Mouse (Mus musculus) heart, embryonic 13.5 days (tissue): ENCODE measurements around the gene Zdhhc13. TPM values are rescaled to one million over a fixed set of nuclear protein-coding genes. Genes with fewer than 3 reads are reported as not detected.

Experiments
- ATAC-seq: fragments of 200-750 bp; cut with Nextera tagmentation; 2 replicates; pipeline ENCODE4 v1.8.0; 2017; ENCODE audit warnings: moderate TSS enrichment; ENCODE audit not compliant: insufficient number of reproducible peaks, low FRiP score, low TSS enrichment; ENCODE audit errors: extremely low read depth
- H3K27ac ChIP-seq: fragments of 300-500 bp; sonication (generic); replicated peaks from 2 replicates; pipeline ENCODE4 v1.5.1; 2015; ENCODE audit warnings: moderate library complexity, mild to moderate bottlenecking, inconsistent platforms
- H3K27me3 ChIP-seq: fragments of 300-500 bp; sonication (generic); replicated peaks from 2 replicates; pipeline ENCODE4 v1.6.1; 2015; ENCODE audit warnings: mild to moderate bottlenecking, inconsistent platforms
- H3K36me3 ChIP-seq: fragments of 300-500 bp; sonication (generic); 2 replicates; pipeline ENCODE4 v1.6.1; 2015; ENCODE audit warnings: mild to moderate bottlenecking, inconsistent platforms
- H3K4me1 ChIP-seq: fragments of 300-500 bp; sonication (generic); 2 replicates; pipeline ENCODE4 v1.6.1; 2015; ENCODE audit warnings: inconsistent platforms
- H3K4me2 ChIP-seq: fragments of 300-500 bp; sonication (generic); 2 replicates; pipeline ENCODE4 v1.6.1; 2015; ENCODE audit warnings: inconsistent platforms, mild to moderate bottlenecking, moderate library complexity
- H3K4me3 ChIP-seq: fragments of 300-500 bp; sonication (generic); 2 replicates; pipeline ENCODE4 v1.5.1; 2015; ENCODE audit warnings: moderate library complexity, mild to moderate bottlenecking, inconsistent platforms
- H3K9ac ChIP-seq: fragments of 300-500 bp; sonication (generic); 2 replicates; pipeline ENCODE4 v1.6.1; 2015; ENCODE audit warnings: inconsistent platforms, mild to moderate bottlenecking, moderate library complexity
- H3K9me3 ChIP-seq: fragments of 300-500 bp; sonication (generic); 2 replicates; pipeline ENCODE4 v1.6.1; 2016; ENCODE audit warnings: inconsistent platforms
- WGBS: fragments of 180-500 bp; shearing (Covaris S2); methylation state at CpG from one replicate; pipeline ENCODE4 v1.1.7; 2015; ENCODE audit warnings: mixed read lengths; 5-methylcytosine and 5-hydroxymethylcytosine counted together
- polyA plus RNA-seq: library from polyadenylated mRNA; unstranded; fragments of >200 nt; fragmentation: Nextera tagmentation; extraction: Ambion mirVana; gene quantifications from 2 replicates; pipeline ENCODE4 v1.2.1, GENCODE M21; 2015

Gene Zdhhc13
- polyA plus RNA-seq, 1 experiment from 2014 or later, result 31.1 TPM

DNA sequence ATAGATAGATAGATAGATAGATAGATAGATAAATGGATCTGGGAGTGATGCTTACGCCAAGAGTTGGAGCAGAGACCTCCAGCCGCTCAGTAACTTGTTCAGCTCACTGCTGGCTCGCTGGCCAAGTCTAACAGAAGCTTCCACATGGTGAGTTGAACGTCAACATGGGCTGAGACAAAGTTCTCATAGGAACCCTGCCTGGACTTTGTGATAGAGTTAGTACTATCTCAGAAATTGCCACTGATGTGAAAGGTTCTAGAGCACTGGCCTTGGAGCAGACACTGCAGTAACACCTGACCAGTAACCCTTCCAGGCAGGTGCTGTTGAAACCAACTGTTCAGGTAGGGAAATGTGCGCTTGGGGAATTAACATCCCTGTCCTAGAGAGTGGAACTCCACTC lies 54.7 kb downstream of the Zdhhc13 start:
- peaks cover 77% of the 10 kb centered on the region for H3K4me1 ChIP-seq
- ATAC-seq, result no peak
- H3K27me3 ChIP-seq, result no peaks in the 10 kb centered on the region
- peak overlapping the region; percentile 75 for H3K4me2 ChIP-seq
- H3K4me3 ChIP-seq, result peak overlapping the region; percentile 64
- H3K27ac ChIP-seq, result peak overlapping the region; percentile 95
- WGBS, result 70% methylated on average over 5 of the region's 5 CpGs
- H3K9me3 ChIP-seq, result no peaks in the 10 kb centered on the region
- peak overlapping the region; percentile 88 for H3K9ac ChIP-seq
- peaks cover 22% of the 10 kb centered on the region for H3K36me3 ChIP-seq

DNA sequence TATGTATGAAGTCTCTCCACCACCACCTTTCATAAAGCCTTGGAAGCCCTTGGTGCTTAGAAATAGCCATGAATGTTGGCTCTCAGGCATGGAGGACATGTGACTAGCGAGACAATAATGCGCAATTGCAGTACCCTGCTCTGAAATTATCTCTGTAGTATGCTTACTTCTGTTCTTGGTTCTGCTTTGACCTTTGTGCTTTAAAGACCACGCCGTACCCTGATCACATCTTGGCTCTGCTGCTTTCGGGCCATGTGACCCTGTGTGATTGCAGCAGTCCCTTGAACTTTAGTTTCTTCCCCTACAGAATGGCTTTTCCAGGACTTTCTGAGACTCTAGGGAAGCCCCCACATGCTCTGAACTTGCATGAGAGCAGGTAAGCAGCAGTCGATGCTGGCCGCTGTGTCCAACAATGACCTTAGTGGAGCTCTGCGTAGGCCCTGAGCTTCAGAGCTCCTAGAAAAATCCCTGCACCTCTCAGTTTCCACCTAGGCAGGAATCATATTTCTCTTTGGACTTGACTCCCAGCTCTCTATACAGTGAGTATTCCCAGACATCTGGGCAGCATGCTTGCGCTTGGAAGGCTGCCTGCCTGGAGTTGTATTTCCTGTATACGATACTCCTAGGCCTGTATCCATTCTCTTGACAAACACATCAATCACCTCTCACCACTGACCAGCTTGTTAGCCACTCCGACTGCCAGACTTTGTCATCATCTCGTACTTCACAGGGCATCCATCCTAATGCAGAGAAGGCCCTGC lies 56.6 kb downstream of the Zdhhc13 start:
- Histone ChIP-seq H3K4me2 (peak overlapping the region; percentile 75), H3K9me3 (no peaks in the 10 kb centered on the region), H3K9ac (peak overlapping the region; percentile 88), H3K4me1 (peaks cover 64% of the 10 kb centered on the region), H3K4me3 (peak overlapping the region; percentile 64), H3K36me3 (0 out of 2 replicates have a peak, but pooled peaks cover 5% of the 10 kb centered on the region), H3K27ac (peak overlapping the region; percentile 95), H3K27me3 (no peaks in the 10 kb centered on the region)
- ATAC-seq, result no peak
- 43% methylated on average over 12 of the region's 12 CpGs for WGBS

DNA sequence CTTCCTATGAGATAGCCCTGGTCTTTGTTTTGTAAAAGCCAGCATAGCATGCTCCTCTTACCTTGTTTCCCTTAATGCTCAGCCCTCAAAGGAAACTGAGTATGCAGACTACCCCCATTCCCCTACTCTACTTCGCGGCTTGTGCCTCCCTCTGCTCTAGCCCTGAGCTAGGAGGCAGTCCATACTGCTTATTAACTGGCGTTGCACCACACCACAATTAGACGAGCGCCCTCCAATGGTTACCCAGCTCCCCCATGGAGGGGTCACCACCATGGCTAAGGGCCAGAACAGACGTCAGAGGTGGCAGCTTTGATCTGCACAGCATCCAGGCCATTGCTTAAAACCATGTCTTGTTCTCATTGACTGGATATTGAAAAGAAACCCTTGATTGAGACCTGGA lies 58.0 kb downstream of the Zdhhc13 start:
- no peaks in the 10 kb centered on the region for H3K27me3 ChIP-seq
- WGBS, result 30% methylated on average over 6 of the region's 6 CpGs
- H3K9me3 ChIP-seq, result no peaks in the 10 kb centered on the region
- ATAC-seq, result no peak
- H3K4me2 ChIP-seq, result peak overlapping the region; percentile 75
- H3K4me1 ChIP-seq, result peaks cover 61% of the 10 kb centered on the region
- H3K4me3 ChIP-seq, result peak overlapping the region; percentile 64
- H3K36me3 ChIP-seq, result 0 out of 2 replicates have a peak, but pooled peaks cover 5% of the 10 kb centered on the region
- H3K27ac ChIP-seq, result peak overlapping the region; percentile 95
- peak overlapping the region; percentile 88 for H3K9ac ChIP-seq

DNA sequence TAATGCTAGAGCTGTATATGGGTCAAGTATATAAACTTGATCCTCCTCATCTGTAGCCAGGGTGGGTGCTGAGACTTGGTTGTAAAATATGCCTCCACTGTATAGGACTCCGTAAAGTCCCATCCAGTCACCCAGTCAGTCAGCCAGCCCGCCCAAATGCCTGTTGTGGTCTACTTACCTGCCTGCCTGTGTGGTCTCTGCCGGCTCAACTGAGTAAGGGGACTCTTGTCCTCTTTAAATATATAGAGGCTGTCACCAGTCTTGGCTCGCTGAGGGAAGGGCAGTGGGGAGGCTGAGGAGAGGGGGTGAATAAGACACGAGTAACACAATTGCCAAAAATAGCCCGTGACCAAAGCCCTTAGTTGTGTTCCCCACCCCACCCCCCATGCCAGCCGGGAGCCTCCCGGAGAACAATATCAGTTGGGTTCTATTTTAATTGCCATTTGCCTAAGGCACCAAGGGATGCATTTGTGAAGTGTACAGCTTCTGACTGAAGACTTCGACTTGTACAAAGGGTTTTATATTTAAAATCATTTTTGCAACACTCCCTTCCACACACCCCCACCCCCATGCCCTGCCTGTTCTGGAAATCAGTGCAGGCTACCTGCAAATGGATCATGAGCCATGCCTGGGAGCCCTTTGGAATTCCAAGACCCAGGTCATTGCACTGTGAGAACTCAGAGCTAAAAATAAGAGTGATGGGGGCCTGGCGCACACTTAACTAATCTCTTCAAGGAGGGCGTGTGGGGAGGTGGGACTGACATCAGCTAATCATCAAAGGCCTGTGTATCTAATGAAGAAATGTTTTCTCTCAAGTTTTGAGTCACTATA lies 59.2 kb downstream of the Zdhhc13 start, which contains the start of gene Csrp3:
TSS of gene Csrp3 (minus strand) at position 214 of the 831 bp plus-strand sequence.
- H3K27me3 ChIP-seq, result no peaks in the 10 kb centered on the region
- H3K27ac ChIP-seq, result peak within 1 kb of the TSS; percentile 95
- 26% methylated on average over 11 of the region's 11 CpGs for WGBS
- no peaks in the 10 kb centered on the region for H3K36me3 ChIP-seq
- peak within 1 kb of the TSS; percentile 75 for H3K4me2 ChIP-seq
- H3K9me3 ChIP-seq, result no peaks in the 10 kb centered on the region
- H3K4me1 ChIP-seq, result peaks cover 59% of the 10 kb centered on the region
- peak; percentile 74; the same call in 1 of the 2 replicates for ATAC-seq
- peak within 1 kb of the TSS; percentile 64 for H3K4me3 ChIP-seq
- H3K9ac ChIP-seq, result peak within 1 kb of the TSS; percentile 88

DNA sequence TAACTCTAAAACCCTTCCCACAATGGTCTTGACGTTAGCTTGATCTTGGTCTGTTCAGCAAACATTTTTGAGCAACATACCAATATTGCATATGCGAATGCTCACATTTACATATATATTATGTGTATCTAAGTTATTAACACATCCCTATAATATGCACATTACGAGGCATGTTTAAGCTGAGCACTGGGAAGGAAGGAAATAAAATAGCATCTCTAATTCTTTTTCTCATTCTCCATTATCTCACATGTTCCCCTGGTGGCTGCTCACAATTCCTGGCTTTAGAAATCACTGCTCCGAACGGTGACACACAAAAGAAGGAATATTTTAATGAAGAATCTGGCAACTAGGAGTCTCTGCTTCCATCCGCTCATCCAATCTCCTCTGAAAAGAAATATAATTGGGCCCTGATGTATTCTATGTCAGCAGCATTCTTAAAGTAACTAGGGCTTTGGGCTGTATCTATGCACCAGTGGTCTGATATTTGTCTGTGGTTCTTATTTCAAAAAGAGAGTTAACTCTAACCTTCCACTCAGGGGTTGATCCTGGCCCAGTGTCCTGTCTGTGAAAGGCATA lies 62.8 kb downstream of the Zdhhc13 start:
- no peaks in the 10 kb centered on the region for H3K9me3 ChIP-seq
- ATAC-seq, result no peak
- no peak overlapping the region for H3K4me3 ChIP-seq
- 76% methylated on average over 6 of the region's 6 CpGs for WGBS
- no peak overlapping the region for H3K27ac ChIP-seq
- peaks cover 54% of the 10 kb centered on the region for H3K4me1 ChIP-seq
- no peaks in the 10 kb centered on the region for H3K36me3 ChIP-seq
- no peak overlapping the region for H3K9ac ChIP-seq
- no peak overlapping the region for H3K4me2 ChIP-seq
- H3K27me3 ChIP-seq, result no peaks in the 10 kb centered on the region

DNA sequence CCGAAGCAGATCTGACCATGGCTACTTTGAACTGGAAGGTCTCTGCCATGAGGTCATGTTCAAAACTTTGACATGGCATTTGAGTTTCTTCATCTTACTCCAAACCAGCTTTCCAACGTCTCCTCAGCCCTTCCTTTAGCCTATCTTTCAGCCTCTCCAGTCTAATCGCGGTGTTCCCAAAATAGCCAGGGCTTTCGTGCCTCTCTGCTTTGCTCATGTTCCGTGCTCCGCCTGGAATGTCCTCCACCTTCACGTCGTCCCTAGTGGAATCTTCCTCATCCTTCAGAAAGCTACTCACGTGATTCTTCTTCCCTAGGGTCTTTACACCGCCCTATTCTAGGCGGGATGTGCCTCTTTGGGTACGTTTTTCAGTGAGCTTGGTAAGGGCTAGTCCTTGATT lies 64.7 kb downstream of the Zdhhc13 start:
- H3K4me2 ChIP-seq, result peak overlapping the region; percentile 21
- no peaks in the 10 kb centered on the region for H3K9me3 ChIP-seq
- H3K27ac ChIP-seq, result peak overlapping the region; percentile 90
- no peak overlapping the region for H3K4me3 ChIP-seq
- H3K9ac ChIP-seq, result no peak overlapping the region
- H3K27me3 ChIP-seq, result no peaks in the 10 kb centered on the region
- peaks cover 55% of the 10 kb centered on the region for H3K4me1 ChIP-seq
- peak; percentile 25; the same call in 1 of the 2 replicates for ATAC-seq
- WGBS, result 31% methylated on average over 13 of the region's 13 CpGs
- H3K36me3 ChIP-seq, result no peaks in the 10 kb centered on the region

DNA sequence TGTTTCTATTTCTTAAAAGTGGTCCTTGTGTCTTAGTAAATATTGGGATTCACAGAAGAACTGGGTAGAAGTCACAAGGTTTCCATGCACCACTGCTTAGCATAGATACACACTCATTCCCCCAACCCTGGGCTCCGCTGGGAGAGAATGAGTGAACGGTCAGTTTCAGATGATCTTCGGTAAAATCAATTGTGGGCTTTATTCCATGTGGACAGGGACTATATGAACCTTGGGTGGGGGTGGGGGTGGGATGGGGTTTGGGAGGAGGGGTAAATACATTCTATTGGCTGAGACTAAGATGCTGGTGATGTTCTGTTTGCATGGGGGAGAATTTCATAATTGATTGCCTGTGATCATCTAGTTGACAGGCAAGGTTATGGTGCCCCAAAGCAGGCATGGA lies 66.7 kb downstream of the Zdhhc13 start:
- no peak overlapping the region for H3K4me3 ChIP-seq

DNA sequence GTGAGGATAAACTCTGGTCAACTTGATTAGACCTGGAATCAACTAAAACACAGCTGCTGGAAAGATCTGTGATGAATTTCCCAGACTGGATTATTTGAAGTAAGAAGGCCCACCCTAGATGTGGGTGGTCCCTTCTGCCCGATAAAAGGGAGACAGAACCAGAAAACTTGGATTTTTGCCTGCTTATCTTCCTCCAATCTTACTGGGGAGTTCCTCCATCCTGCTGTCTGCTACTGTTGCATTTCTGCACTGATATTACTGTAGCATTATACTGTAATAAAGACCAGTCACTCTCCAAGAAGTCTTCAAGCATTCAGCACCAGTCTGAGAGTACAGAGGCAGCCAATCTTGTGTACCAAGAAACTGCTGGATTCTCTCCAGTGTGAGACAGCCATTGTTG lies 69.5 kb downstream of the Zdhhc13 start:
- H3K27me3 ChIP-seq, result no peaks in the 10 kb centered on the region
- no peaks in the 10 kb centered on the region for H3K9me3 ChIP-seq
- 48% methylated on average over 1 of the region's 1 CpGs for WGBS
- no peak overlapping the region for H3K4me2 ChIP-seq
- H3K27ac ChIP-seq, result no peak overlapping the region
- H3K4me1 ChIP-seq, result peaks cover 51% of the 10 kb centered on the region
- H3K9ac ChIP-seq, result no peak overlapping the region
- ATAC-seq, result no peak
- H3K36me3 ChIP-seq, result no peaks in the 10 kb centered on the region
- H3K4me3 ChIP-seq, result no peak overlapping the region

More for the DNA sequence above, 66.7 kb downstream of the Zdhhc13 start:
- WGBS, result 94% methylated on average over 3 of the region's 3 CpGs
- no peaks in the 10 kb centered on the region for H3K36me3 ChIP-seq
- H3K4me1 ChIP-seq, result peaks cover 55% of the 10 kb centered on the region
- no peaks in the 10 kb centered on the region for H3K27me3 ChIP-seq
- H3K27ac ChIP-seq, result 0 out of 2 replicates have a peak overlapping the region, but pooled peaks have one; percentile 63
- ATAC-seq, result no peak
- H3K4me2 ChIP-seq, result no peak overlapping the region
- H3K9me3 ChIP-seq, result no peaks in the 10 kb centered on the region
- no peak overlapping the region for H3K9ac ChIP-seq

DNA sequence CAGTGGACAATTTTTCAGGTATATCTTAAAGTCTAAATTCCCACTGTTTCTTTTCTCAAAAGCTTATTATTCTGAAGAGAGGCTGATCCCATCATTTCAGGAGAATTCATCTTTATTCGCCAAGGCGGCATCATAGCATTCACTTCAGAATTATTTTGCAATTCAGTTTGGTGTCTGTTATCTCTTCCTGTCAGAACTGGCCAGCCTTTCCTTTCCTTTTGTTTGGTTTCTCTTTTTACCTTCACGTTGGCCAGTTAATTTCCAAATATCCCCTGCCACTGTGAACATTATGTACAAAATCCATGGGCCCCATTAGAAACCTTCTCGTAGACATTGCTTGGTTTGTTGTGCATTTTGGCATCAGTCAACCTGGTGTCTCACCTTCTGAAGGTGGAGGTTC lies 70.6 kb downstream of the Zdhhc13 start:
- Histone ChIP-seq H3K9me3 (no peaks in the 10 kb centered on the region), H3K4me1 (peaks cover 49% of the 10 kb centered on the region), H3K27ac (no peak overlapping the region), H3K27me3 (no peaks in the 10 kb centered on the region), H3K9ac (no peak overlapping the region), H3K4me3 (no peak overlapping the region), H3K36me3 (0 out of 2 replicates have a peak, but pooled peaks cover 2% of the 10 kb centered on the region), H3K4me2 (no peak overlapping the region)
- ATAC-seq, result no peak
- 71% methylated on average over 4 of the region's 4 CpGs for WGBS

DNA sequence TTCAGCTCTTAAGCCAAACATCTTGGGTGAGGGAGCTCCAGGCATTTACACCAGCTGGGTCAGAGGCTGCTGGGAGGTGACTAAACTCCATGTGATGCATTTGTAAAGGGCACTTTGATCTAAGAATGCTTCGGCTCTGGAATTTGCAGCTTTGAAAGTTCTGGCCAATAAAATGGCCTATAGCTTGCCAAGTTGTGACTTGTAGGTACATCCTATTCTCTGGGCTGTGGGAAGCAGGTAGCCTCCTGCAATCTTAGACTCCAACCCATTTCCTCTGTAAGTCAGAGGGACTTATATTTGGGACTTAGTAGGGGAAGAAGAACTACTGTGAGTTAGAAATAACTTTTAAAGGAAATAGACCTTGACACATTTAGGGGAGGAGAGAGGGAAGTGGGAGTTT lies 72.1 kb downstream of the Zdhhc13 start:
- 48% methylated on average over 1 of the region's 1 CpGs for WGBS

DNA sequence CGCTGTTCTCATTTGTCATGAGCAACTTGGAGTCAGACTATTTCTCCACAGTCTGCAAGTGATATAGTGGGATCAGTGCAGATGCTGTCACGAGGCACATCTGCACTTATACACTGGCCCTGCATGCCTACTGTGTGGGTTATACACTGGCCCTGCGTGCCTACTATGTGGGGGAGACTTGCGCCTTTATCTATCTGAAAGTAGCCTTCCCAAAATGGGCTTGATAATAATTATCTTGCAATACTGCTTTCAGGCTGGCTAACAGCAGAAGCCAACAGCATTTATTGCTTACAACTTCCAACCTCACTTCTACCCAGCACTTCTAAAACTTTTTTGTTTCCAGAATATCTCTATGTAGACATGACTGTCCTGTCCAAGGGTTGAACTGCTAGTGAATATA lies 73.0 kb downstream of the Zdhhc13 start:
- no peak for ATAC-seq

More for the DNA sequence above, 72.1 kb downstream of the Zdhhc13 start:
- no peak for ATAC-seq
- H3K4me1 ChIP-seq, result peaks cover 43% of the 10 kb centered on the region
- no peak overlapping the region for H3K4me2 ChIP-seq
- no peak overlapping the region for H3K4me3 ChIP-seq
- no peaks in the 10 kb centered on the region for H3K27me3 ChIP-seq
- peaks cover 18% of the 10 kb centered on the region for H3K36me3 ChIP-seq
- no peaks in the 10 kb centered on the region for H3K9me3 ChIP-seq
- H3K27ac ChIP-seq, result no peak overlapping the region
- no peak overlapping the region for H3K9ac ChIP-seq

More for the DNA sequence above, 73.0 kb downstream of the Zdhhc13 start:
- WGBS, result 86% methylated on average over 4 of the region's 4 CpGs
- H3K27me3 ChIP-seq, result no peaks in the 10 kb centered on the region
- no peak overlapping the region for H3K9ac ChIP-seq
- H3K36me3 ChIP-seq, result peaks cover 26% of the 10 kb centered on the region
- no peak overlapping the region for H3K4me3 ChIP-seq
- H3K27ac ChIP-seq, result no peak overlapping the region
- no peaks in the 10 kb centered on the region for H3K9me3 ChIP-seq
- peaks cover 34% of the 10 kb centered on the region for H3K4me1 ChIP-seq
- H3K4me2 ChIP-seq, result no peak overlapping the region
